Mouse (Mus musculus): ENCODE data around the gene Smim15. TPM values are rescaled to one million over a fixed set of nuclear protein-coding genes. Genes with fewer than 3 reads are reported as not detected.

Smim15 gene
- polyA plus RNA-seq, 1 experiment from 2014 or later = 83.4 TPM

DNA sequence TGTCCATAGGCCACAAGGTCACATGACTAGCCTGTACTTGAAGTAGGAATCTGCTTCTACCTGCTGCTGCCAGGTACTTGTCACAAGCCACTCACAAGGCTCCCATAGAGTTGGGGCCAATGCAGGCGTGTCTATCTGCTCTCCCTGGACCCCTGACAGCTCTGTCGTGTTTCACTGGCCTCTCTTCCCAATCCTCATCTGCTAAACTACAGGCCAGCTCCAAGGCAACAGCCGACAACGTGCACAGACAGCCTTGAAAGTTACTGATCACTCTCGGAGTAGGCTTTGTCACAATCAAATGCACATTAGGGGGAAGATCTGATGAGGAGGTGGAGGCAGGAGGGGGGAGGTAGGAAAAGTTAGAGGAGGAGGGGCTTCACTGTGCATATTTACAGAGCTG is 18.7 kb downstream of the Smim15 start:
- no peak for DNase-seq (ENCODE audit: low spot score)

DNA sequence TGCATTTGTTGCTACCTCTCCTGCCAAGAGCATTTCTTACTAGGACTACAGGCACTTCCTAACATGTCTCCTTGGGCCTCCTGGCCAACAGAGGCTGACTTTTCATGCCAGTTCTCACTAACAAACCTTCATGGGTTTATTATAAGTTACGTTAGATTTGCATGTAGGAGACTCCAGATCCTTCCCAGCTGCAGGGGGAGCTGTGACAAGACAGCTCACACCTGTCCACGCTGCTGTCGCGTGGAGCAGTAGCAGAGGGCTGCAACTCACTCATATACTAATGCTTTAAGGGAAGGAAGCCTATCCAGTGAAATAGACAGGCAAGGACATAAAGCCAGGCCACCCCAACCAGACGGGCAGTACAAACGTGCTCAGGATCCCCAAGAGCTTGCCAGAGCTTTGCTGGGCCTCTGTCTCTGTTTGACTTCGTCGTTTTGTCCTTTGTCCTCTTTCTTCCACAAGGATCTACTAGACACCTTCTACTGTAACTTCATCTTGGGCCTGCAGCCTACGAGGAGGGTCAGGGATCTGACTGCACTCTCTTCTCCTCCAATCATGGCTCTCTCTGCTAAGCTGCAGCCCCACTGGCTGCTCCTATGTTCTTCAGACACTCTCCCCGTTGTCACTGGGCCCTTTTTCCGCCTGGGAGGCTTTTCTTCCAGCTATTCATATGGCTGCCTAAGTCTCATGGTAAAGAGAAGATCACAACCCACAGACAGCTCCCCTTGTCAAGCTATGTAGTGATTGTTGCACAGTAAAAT is 19.3 kb downstream of the Smim15 start:
- no peak for DNase-seq (ENCODE audit: low spot score)

DNA sequence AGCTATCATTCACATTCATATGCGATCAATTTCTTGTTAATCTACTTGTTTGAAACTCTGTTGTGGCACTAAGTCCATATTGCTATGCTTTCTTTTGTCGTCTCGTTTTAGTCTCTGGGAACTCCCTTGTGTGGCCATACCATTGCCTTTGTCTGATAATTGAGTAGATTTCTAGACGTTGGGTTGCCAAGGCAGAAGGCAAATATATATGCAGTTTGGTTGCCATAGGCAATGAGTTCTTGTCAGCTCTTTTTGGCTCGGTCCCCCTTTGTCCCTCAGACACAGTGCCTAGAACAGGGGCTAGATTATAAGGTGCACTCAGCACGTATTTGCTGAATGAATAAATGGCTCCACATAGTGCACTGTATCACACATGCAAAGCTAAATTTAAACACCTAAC is 20.1 kb downstream of the Smim15 start:
- no peak for DNase-seq (ENCODE audit: low spot score)

DNA sequence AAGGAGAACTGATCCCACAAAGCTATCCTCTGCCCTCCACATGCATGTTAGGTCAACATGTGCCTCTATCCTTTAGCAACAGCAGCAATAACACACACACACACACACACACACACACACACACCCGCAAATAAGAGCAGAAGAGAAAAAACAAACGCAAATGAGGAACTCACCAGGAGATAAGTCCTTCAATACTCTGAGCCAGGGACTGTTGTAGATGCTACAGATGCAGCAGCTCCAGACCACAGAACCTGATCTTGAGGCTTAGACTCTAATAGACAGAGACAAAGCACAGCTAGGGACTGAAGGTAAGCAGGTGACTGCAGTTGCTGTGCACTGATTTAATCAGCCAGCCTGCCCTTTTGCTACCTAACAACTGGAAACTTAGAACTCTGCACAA is 21.8 kb downstream of the Smim15 start:
- no peak for DNase-seq (ENCODE audit: low spot score)

DNA sequence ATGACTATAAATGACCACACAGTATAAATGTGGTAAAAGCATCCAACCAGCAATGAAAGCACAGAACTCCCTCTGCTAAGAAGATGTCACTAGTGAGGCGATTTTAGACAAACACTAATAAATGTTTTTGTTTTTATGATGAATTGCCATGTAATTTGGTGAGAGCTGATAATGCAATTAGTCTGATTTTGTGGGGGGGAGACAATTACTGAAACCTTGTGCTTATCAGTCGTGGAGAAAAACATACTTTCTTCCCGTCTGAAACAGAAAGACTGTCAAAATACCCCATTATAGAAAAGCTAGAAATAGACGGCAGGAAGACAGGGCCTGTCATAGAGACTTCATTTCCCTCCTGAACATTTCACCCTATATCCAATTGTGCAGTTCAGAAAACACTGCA is 24.9 kb downstream of the Smim15 start:
- no peak for DNase-seq (ENCODE audit: low spot score)

DNA sequence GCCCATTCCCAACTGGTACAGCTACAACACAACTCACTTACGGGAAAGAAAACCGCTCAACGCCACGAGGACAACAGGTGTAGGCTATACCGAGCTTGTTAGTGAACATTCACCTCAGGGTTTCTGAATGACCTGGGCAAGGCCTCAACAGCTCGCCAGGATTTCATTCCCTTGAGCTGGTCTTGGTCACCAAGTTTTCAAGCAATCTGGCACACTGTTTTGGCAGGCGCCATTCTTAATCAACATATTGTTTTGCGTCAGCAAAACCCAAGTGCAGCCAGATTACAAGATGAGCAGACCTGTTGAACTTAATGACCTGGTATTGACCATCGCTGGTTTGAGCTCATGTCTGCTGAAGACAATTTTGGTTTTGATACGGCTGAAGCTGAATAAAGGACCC is 25.9 kb downstream of the Smim15 start:
- no peak for DNase-seq (ENCODE audit: low spot score)

DNA sequence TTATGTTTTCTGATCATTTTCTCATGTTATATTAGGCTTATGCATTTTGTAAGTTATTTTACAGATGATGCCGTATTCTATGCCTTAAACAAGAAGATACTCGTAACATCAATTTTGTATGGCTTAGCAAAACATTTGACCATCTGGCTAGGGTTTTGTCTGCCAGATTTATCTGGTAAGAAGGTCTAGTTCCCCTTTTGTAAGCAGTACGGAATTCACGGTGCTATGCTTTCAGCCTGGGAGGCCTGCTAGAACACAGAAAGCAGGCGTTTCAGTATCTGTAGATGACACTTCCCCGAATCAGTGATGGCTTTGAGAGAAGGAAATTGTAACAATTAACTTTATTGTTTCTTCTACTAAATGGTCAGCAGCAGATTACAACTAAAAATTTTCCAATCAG is 33.2 kb downstream of the Smim15 start:
- DNase-seq (ENCODE audit: low spot score) = no peak

DNA sequence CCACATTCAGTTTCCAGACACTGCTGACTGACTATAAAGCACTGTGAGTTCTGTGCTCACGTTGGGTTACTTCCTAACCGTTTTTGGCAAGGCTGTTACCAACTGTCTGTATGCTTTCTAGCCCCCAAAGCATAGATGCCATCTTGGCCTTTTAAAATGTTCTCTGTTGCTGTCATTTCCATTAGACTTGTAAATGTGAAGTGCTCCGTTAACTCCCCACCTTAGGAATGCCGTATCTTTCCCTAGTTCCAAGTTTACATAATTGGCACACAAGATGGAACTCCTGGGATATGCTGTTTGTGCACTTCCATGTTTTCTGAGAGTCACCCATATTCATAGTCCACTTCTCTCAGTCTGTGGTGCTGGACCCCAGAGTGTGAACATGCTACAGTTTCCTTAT is 33.7 kb downstream of the Smim15 start:
- no peak for DNase-seq (ENCODE audit: low spot score)

DNA sequence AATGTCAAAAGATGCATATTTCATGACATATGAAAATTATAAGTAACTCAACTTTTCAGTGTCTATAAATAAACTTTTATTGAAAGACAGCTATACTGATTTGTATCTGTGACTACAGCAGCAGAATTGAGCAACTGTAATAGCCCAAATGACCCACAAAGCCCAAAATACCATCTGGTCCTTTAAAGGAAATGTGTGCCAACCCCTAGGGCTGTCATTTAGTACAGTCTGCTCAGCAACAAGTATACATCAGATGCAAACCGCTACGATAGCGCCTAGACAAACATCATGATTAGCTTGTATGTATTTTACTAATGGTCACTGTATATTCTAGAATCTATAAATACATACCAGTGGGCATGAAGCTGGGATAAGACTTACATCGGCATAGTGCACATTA is 39.8 kb downstream of the Smim15 start:
- DNase-seq (ENCODE audit: low spot score) = no peak

DNA sequence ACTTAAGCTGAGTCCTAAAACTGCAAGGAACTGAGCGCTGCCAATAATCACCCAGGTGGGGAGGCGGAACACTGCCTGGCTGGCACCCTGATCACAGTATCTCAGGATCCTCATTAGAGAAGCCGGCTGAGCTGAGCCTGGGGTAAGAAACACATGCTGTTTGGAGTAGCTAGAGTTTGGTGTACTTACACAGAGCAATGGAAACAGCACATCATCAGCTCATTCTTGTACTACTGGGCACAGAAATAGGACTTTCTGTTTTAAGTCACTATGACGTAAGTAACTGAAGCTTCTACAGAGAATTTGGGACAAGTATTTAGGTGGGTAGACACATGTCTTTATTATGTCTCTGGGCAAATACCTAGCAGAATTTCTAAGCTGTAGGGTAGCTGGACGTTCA is 41.8 kb downstream of the Smim15 start:
- DNase-seq (ENCODE audit: low spot score) = no peak

DNA sequence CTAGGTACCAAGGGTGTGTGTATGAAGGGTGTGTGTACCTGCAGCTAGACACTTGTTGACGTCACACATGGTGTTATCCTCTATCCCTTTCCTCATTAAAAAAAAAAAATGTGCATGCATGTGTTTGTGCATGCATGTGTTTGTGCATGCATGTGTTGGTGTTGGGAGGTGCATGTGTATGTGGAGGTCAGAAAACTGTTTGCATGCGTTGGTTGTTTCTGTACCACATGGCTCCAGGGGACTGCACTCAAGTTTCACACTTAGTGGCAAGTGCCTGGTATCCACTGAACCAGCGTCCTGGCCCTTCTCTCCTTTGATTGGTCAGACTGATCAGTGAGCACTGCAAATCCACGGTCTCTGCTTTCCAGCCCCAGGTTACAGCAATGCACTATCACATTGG is 42.5 kb downstream of the Smim15 start:
- DNase-seq (ENCODE audit: low spot score) = no peak

DNA sequence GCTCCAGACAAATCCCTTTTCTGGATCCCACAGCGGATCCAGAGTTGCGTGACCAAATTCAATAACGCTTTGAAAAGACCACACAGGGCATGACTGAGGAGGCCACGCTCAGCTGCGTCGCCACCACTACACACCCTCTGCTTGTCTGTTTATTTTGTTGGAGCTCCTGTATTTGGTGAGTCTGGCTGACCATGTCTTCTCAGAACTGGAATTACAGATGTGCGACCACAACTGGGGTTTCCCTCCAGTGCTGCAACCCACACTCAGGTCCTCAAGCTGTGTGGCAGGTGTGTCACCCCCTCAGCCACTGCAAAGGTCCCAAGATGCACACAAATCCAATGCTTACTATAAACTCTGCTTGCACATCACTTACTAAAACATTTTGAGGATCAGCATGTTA is 48.0 kb downstream of the Smim15 start:
- no peak for DNase-seq (ENCODE audit: low spot score)

DNA sequence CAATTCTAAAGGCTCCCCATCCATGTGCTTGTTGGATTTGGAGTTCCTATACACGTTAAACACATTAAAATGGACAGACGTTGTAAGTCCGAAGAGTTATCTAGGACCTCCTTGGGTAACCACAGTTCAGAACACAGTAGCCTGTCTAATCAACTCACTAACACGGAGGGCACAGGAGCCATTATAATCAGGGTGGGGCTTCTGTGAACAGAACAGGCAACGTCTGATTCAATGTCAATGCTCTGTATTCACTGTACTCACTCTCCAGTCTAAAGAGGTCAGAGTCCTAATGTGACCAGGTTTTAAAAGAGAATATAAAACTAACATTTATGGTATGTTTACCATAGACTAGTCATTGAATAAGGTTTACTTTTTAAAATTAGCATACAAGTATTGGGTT is 50.4 kb downstream of the Smim15 start:
- DNase-seq (ENCODE audit: low spot score) = no peak

DNA sequence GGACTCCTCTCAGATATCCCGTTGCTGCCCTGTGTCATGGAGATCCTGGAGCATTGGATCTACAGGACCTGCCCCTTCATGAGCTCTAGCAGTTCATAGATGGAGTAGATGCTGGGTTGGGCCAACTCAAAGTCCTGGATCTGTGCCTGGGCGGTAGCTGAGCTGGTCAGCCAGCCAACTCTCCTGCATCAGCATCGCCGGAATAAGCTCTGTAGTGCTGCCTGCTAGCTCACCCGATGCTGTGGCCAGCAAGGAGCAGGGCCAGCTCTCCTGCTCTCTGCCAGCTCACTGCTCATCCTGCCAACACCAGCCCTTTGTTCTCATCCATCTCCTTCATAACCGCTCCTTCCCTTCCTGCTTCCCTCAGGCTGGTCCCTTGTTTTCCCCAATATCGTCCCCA is 51.4 kb downstream of the Smim15 start:
- DNase-seq (ENCODE audit: low spot score) = no peak

DNA sequence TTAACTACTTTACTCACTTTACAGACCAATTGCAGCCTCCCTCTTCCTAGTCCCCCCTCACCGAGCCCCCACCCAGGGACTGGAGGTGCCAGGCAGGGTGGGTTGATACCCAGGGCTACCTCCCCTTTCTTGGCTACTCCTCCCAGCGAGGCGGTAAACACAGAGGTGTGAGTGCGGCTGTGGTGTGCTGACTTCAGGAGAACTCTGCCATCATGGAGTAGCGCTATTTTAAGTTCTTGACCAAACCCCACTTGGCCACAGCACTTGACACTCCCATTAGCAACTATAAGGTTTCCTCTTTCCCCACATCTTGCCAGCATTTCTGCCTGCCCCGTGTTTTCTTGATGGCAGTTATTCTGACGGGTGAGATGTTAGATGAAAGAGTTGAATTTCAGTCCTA is 52.2 kb downstream of the Smim15 start:
- no peak for DNase-seq (ENCODE audit: low spot score)

Other genes starting within 250 kb of the Smim15 start
- 44.3 and 53.6 TPM in 2 replicates for gene Ndufaf2, start 114.2 kb downstream of the Smim15 start, polyA plus RNA-seq (2015; fragmentation: Nextera tagmentation; extraction: Ambion mirVana)
- 16.6 and 18.2 TPM in 2 replicates for gene Ercc8, start 114.3 kb downstream of the Smim15 start, polyA plus RNA-seq (2015; fragmentation: Nextera tagmentation; extraction: Ambion mirVana)
- gene Elovl7, start 170.0 kb downstream of the Smim15 start, polyA plus RNA-seq (2015; fragmentation: Nextera tagmentation; extraction: Ambion mirVana) = 1.2 and 1.5 TPM in 2 replicates